Mouse (Mus musculus) retina, postnatal 7 days (tissue): Measurements from ENCODE around the gene Shmt2.

Experiments used
- DNase-seq: peaks from one replicate; pipeline ENCODE4 v3.0.0-alpha.2; 2012; ENCODE audit warnings: low read depth, low spot score

Gene Shmt2

GRCm38 (mm10) chr10:127522088-127522581 lies at the start of gene Shmt2:
TSS of gene Shmt2 (minus strand) at chr10:127522444.
- DNase-seq = peak; percentile 87

- no peak for DNase-seq
These were observed 48.8 kb upstream of the Shmt2 start for GRCm38 (mm10) chr10:127570937-127571641.

- no peak for DNase-seq
These were observed 48.1 kb upstream of the Shmt2 start for GRCm38 (mm10) chr10:127570384-127570783.

GRCm38 (mm10) chr10:127569450-127569849 lies 47.2 kb upstream of the Shmt2 start:
- peak; percentile 70 for DNase-seq

- DNase-seq = no peak
These were observed 44.5 kb upstream of the Shmt2 start for GRCm38 (mm10) chr10:127566553-127567326.

- no peak for DNase-seq
These were observed 42.1 kb upstream of the Shmt2 start for GRCm38 (mm10) chr10:127564301-127564700.

- no peak for DNase-seq
These were observed 41.6 kb upstream of the Shmt2 start for GRCm38 (mm10) chr10:127563840-127564239.

GRCm38 (mm10) chr10:127561145-127561544 lies 38.9 kb upstream of the Shmt2 start:
- no peak for DNase-seq

GRCm38 (mm10) chr10:127557397-127557796 lies 35.2 kb upstream of the Shmt2 start:
- DNase-seq = no peak

- peak; percentile 68 for DNase-seq
These were observed 33.5 kb upstream of the Shmt2 start for GRCm38 (mm10) chr10:127555703-127556102.

- no peak for DNase-seq
These were observed 27.6 kb upstream of the Shmt2 start for GRCm38 (mm10) chr10:127549892-127550291.

GRCm38 (mm10) chr10:127548236-127548635 lies 26.0 kb upstream of the Shmt2 start:
- no peak for DNase-seq

GRCm38 (mm10) chr10:127546505-127546904 lies 24.3 kb upstream of the Shmt2 start:
- DNase-seq = no peak

GRCm38 (mm10) chr10:127544375-127544774 lies 22.1 kb upstream of the Shmt2 start:
- DNase-seq = no peak

GRCm38 (mm10) chr10:127543916-127544315 lies 21.7 kb upstream of the Shmt2 start:
- DNase-seq = no peak

- DNase-seq = no peak
These were observed 20.5 kb upstream of the Shmt2 start for GRCm38 (mm10) chr10:127542720-127543119.

- DNase-seq = no peak
These were observed 19.8 kb upstream of the Shmt2 start for GRCm38 (mm10) chr10:127542084-127542483.

- no peak for DNase-seq
These were observed 19.3 kb upstream of the Shmt2 start for GRCm38 (mm10) chr10:127541510-127541909.

GRCm38 (mm10) chr10:127537854-127538583 lies 15.8 kb upstream of the Shmt2 start:
- no peak for DNase-seq

GRCm38 (mm10) chr10:127536586-127537314 lies 14.5 kb upstream of the Shmt2 start:
- DNase-seq = no peak

- DNase-seq = no peak
These were observed 12.7 kb upstream of the Shmt2 start for GRCm38 (mm10) chr10:127534929-127535384.
